Mouse (Mus musculus): ENCODE results near the gene Hist3h2ba. TPM values are rescaled to one million over a fixed set of nuclear protein-coding genes. Genes with fewer than 3 reads are reported as not detected.

Hist3h2ba gene
- total and polyA plus RNA-seq, 2 experiments from 2014 or later = 7.0 to 26.3 TPM

GRCm38 (mm10) chr11:58991911-58992310, 43.2 kb downstream of the Hist3h2ba start:
- ATAC-seq (ENCODE audit: insufficient read depth, low read depth) = no peak
- peaks cover 5% of the 10 kb centered on the region; the same call in 1 of the 2 replicates for H3K27me3 ChIP-seq (ENCODE audit: control insufficient read depth, insufficient read depth, low read length)
- peak overlapping the region; percentile 73; the same call in 1 of the 2 replicates for H3K27ac ChIP-seq (ENCODE audit: low read depth)
- peaks cover 54% of the 10 kb centered on the region for H3K36me3 ChIP-seq (replicated peaks; ENCODE audit: control insufficient read depth, insufficient read depth, low read length)
- H3K9ac ChIP-seq (replicated peaks; ENCODE audit: low read depth, low read length) = peak overlapping the region; percentile 11; the same call in 1 of the 2 replicates
- TF ChIP-seq CTCF (IDR thresholded peaks at IDR 0.05; ENCODE audit: low read depth) = no peak
- no peak for TF ChIP-seq EP300 (IDR thresholded peaks at IDR 0.05; ENCODE audit: low read depth)
- H3K4me2 ChIP-seq (ENCODE audit: low read depth, low read length) = no peak overlapping the region
- H3K9me3 ChIP-seq (replicated peaks; ENCODE audit: control insufficient read depth, low read length) = no peaks in the 10 kb centered on the region
- no peak overlapping the region for H3K4me3 ChIP-seq (ENCODE audit: low read depth, low read length)
- WGBS = 58% methylated on average over 3 of the region's 3 CpGs
- no peak for DNase-seq (ENCODE audit: low spot score)
- H3K4me1 ChIP-seq (ENCODE audit: control insufficient read depth, insufficient read depth) = peaks cover 75% of the 10 kb centered on the region

- H3K9me3 ChIP-seq (replicated peaks; ENCODE audit: control insufficient read depth, low read length) = no peaks in the 10 kb centered on the region
- H3K27me3 ChIP-seq (ENCODE audit: control insufficient read depth, insufficient read depth, low read length) = peaks cover 5% of the 10 kb centered on the region; the same call in 1 of the 2 replicates
- H3K4me1 ChIP-seq (ENCODE audit: control insufficient read depth, insufficient read depth) = peaks cover 76% of the 10 kb centered on the region
- no peak for TF ChIP-seq CTCF (IDR thresholded peaks at IDR 0.05; ENCODE audit: low read depth)
- TF ChIP-seq EP300 (IDR thresholded peaks at IDR 0.05; ENCODE audit: low read depth) = no peak
- H3K4me3 ChIP-seq (ENCODE audit: low read depth, low read length) = no peak overlapping the region
- no peak for ATAC-seq (ENCODE audit: insufficient read depth, low read depth)
- H3K27ac ChIP-seq (ENCODE audit: low read depth) = peak overlapping the region; percentile 73; the same call in 1 of the 2 replicates
- H3K9ac ChIP-seq (replicated peaks; ENCODE audit: low read depth, low read length) = no peak overlapping the region
- DNase-seq (ENCODE audit: low spot score) = no peak
- WGBS = 56% methylated on average over 6 of the region's 6 CpGs
- peaks cover 44% of the 10 kb centered on the region for H3K36me3 ChIP-seq (replicated peaks; ENCODE audit: control insufficient read depth, insufficient read depth, low read length)
- no peak overlapping the region for H3K4me2 ChIP-seq (ENCODE audit: low read depth, low read length)
Measured at GRCm38 (mm10) chr11:58993091-58993670, 44.5 kb downstream of the Hist3h2ba start.

- H3K27me3 ChIP-seq (ENCODE audit: control insufficient read depth, insufficient read depth, low read length) = peaks cover 5% of the 10 kb centered on the region; the same call in 1 of the 2 replicates
- TF ChIP-seq EP300 (IDR thresholded peaks at IDR 0.05; ENCODE audit: low read depth) (no peak), CTCF (IDR thresholded peaks at IDR 0.05; ENCODE audit: low read depth) (peak; percentile 19; the same call in 1 of the 2 replicates)
- H3K4me2 ChIP-seq (ENCODE audit: low read depth, low read length) = peak overlapping the region; percentile 50
- WGBS = 9% methylated on average over 34 of the region's 35 CpGs
- H3K9me3 ChIP-seq (replicated peaks; ENCODE audit: control insufficient read depth, low read length) = no peaks in the 10 kb centered on the region
- peaks cover 32% of the 10 kb centered on the region for H3K36me3 ChIP-seq (replicated peaks; ENCODE audit: control insufficient read depth, insufficient read depth, low read length)
- peaks cover 78% of the 10 kb centered on the region for H3K4me1 ChIP-seq (ENCODE audit: control insufficient read depth, insufficient read depth)
- no peak overlapping the region for H3K27ac ChIP-seq (ENCODE audit: low read depth)
- H3K4me3 ChIP-seq (ENCODE audit: low read depth, low read length) = peak overlapping the region; percentile 29
- ATAC-seq (ENCODE audit: insufficient read depth, low read depth) = no peak
- no peak overlapping the region for H3K9ac ChIP-seq (replicated peaks; ENCODE audit: low read depth, low read length)
- DNase-seq (ENCODE audit: low spot score) = no peak
Measured at GRCm38 (mm10) chr11:58994337-58994826, 45.7 kb downstream of the Hist3h2ba start.

GRCm38 (mm10) chr11:58995061-58995806, 46.5 kb downstream of the Hist3h2ba start:
- DNase-seq (ENCODE audit: low spot score) (no peak), ATAC-seq (ENCODE audit: insufficient read depth, low read depth) (no peak)
- WGBS = 84% methylated on average over 9 of the region's 9 CpGs
- Histone ChIP-seq H3K4me3 (ENCODE audit: low read depth, low read length) (no peak overlapping the region), H3K4me1 (ENCODE audit: control insufficient read depth, insufficient read depth) (peaks cover 83% of the 10 kb centered on the region), H3K9ac (replicated peaks; ENCODE audit: low read depth, low read length) (no peak overlapping the region), H3K27me3 (ENCODE audit: control insufficient read depth, insufficient read depth, low read length) (peaks cover 5% of the 10 kb centered on the region; the same call in 1 of the 2 replicates), H3K9me3 (replicated peaks; ENCODE audit: control insufficient read depth, low read length) (no peaks in the 10 kb centered on the region), H3K36me3 (replicated peaks; ENCODE audit: control insufficient read depth, insufficient read depth, low read length) (peaks cover 24% of the 10 kb centered on the region), H3K4me2 (ENCODE audit: low read depth, low read length) (peak overlapping the region; percentile 24; the same call in 1 of the 2 replicates), H3K27ac (ENCODE audit: low read depth) (no peak overlapping the region)
- no peak for TF ChIP-seq EP300 (IDR thresholded peaks at IDR 0.05; ENCODE audit: low read depth)
- TF ChIP-seq CTCF (IDR thresholded peaks at IDR 0.05; ENCODE audit: low read depth) = no peak

GRCm38 (mm10) chr11:58995807-58996370, 47.2 kb downstream of the Hist3h2ba start:
- H3K27ac ChIP-seq (ENCODE audit: low read depth) = no peak overlapping the region
- H3K9me3 ChIP-seq (replicated peaks; ENCODE audit: control insufficient read depth, low read length) = no peaks in the 10 kb centered on the region
- DNase-seq (ENCODE audit: low spot score) (no peak), ATAC-seq (ENCODE audit: insufficient read depth, low read depth) (no peak)
- TF ChIP-seq EP300 (IDR thresholded peaks at IDR 0.05; ENCODE audit: low read depth) (no peak), CTCF (IDR thresholded peaks at IDR 0.05; ENCODE audit: low read depth) (peak; percentile 12; the same call in 1 of the 2 replicates)
- H3K4me3 ChIP-seq (ENCODE audit: low read depth, low read length) = no peak overlapping the region
- WGBS = 39% methylated on average over 12 of the region's 12 CpGs
- H3K27me3 ChIP-seq (ENCODE audit: control insufficient read depth, insufficient read depth, low read length) = peaks cover 5% of the 10 kb centered on the region; the same call in 1 of the 2 replicates
- peaks cover 82% of the 10 kb centered on the region for H3K4me1 ChIP-seq (ENCODE audit: control insufficient read depth, insufficient read depth)
- H3K36me3 ChIP-seq (replicated peaks; ENCODE audit: control insufficient read depth, insufficient read depth, low read length) = peaks cover 23% of the 10 kb centered on the region
- H3K9ac ChIP-seq (replicated peaks; ENCODE audit: low read depth, low read length) = no peak overlapping the region; the same call in 1 of the 2 replicates
- H3K4me2 ChIP-seq (ENCODE audit: low read depth, low read length) = peak overlapping the region; percentile 24
